Mouse (Mus musculus) testis, postnatal 10 days (tissue): ENCODE data around the gene Neurl4.
A peak's percentile ranks its signal among the peaks of the same experiment; 100 is the strongest.

Source experiments
- DNase-seq: peaks from one replicate; pipeline ENCODE4 v3.0.0; 2021; ENCODE audit warnings: low spot score

The Neurl4 gene

DNA sequence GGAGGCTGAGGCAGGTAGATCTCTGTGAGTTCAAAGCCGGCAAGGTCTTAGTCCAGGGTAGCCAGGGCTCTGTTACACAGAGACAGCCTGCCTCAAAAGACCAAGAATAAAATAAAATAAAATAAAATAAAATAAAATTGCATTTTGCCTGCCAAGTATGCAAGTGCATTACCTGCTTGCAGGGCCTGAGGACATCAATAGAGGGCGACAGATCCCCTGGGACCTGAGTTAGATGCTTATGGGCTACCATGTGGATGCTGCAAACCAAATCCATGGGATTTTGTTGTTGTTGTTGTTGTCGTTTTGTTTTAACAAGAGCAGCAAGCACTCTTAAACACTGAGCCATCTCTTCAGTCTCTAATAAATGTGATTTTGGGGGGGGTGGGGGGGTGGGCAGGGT, 31.4 kb downstream of the Neurl4 start:
- DNase-seq = no peak

DNA sequence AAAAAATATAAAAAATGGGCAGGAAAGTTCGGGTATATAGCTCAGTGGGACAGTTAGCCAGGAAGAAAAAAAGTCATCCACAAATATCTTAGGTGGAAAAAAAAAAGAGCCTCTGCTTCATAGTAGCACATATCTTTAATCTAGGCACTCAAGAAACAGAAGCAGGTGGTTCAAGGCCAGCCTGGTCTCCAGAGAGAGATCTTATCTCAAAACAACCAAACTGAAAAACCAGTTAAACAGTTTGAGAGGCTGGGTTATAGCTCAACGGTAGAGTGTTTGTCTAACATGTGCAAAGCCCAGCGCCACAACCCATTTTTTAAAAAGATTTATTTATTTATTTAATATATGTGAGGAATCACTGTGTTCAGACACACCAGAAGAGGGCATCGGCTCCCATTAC, 32.2 kb downstream of the Neurl4 start:
- DNase-seq = no peak

- DNase-seq = peak; percentile 99
Observed at GRCm38 (mm10) chr11:69934169-69934568, 33.3 kb downstream of the Neurl4 start.

GRCm38 (mm10) chr11:69934681-69935080, 33.8 kb downstream of the Neurl4 start:
- no peak for DNase-seq

GRCm38 (mm10) chr11:69935137-69935879, 34.4 kb downstream of the Neurl4 start, which contains the start of gene Ybx2:
TSS of gene Ybx2 (plus strand) at chr11:69935796.
- peak; percentile 93 for DNase-seq

DNA sequence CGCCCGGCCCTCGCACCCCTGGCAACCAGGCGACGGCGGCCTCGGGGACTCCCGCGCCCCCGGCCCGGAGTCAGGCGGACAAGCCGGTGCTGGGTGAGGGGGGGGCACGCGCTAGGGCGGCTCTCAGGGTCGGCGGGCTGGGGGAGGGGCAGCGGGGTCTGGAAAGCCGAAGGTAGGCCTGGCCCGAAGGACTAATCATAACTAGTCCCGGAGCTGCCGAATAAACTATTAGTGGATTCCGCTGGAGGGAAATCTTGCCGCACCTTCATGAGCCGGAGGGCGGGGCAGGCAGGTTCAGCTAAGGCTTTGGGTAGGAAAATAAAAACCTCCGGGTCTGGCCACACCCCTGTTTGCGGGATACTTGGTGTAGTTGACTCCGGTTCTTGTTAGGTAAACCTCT, 35.3 kb downstream of the Neurl4 start:
- DNase-seq = peak; percentile 79

- DNase-seq = peak; percentile 62
Observed at GRCm38 (mm10) chr11:69936714-69937347, 36.0 kb downstream of the Neurl4 start.

- peak; percentile 84 for DNase-seq
Observed at GRCm38 (mm10) chr11:69937385-69937784, 36.5 kb downstream of the Neurl4 start.

- no peak for DNase-seq
Observed at GRCm38 (mm10) chr11:69937834-69938233, 37.0 kb downstream of the Neurl4 start.

- DNase-seq = no peak
Observed at GRCm38 (mm10) chr11:69938401-69938979, 37.6 kb downstream of the Neurl4 start.

DNA sequence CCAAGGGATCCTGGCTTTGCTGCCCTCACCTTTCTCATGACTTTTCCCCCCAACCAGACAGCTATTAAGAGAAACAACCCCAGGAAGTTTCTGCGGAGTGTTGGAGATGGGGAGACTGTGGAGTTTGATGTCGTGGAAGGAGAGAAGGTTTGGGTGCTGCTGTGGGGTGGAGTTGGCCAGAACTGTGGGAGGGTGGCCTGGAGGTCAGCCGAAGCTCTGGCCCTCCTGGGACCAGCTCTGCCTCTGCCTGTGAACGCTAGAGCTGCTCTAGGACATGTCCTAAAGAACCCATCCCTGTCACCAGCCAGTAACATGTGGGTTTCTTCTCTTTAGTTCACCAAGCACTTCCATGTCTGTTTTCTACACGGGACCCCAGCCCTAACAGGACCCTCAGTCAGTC, 38.3 kb downstream of the Neurl4 start:
- no peak for DNase-seq

- DNase-seq = no peak
Observed at GRCm38 (mm10) chr11:69939731-69940130, 38.9 kb downstream of the Neurl4 start.

- DNase-seq = no peak
Observed at GRCm38 (mm10) chr11:69940962-69941361, 40.1 kb downstream of the Neurl4 start.

DNA sequence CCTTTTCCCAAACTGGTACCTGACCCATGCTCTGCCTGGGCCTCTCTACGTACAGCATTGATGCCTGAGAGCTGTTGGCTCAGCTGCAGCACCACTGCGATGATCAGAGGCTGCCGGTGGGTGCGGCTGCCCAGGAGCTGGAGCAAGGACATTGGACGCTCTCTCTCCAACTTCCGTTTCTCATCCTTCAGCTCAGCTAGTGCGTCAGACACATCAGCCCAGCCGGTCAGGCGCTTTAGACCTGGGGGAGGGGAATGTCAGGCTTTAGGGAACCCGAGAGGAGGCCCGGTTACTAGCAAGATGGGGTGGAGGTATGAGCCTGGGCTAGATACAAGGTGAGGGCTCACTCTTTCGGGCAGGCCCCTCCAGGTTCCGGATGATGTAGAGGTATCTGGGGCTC, 44.3 kb downstream of the Neurl4 start:
- DNase-seq = no peak

GRCm38 (mm10) chr11:69945997-69946891, 45.4 kb downstream of the Neurl4 start:
- DNase-seq = no peak

- DNase-seq = peak; percentile 80
Observed at GRCm38 (mm10) chr11:69947337-69948065, 46.6 kb downstream of the Neurl4 start.

- peak; percentile 98 for DNase-seq
Observed at GRCm38 (mm10) chr11:69948066-69948762, 47.3 kb downstream of the Neurl4 start, which contains the start of gene Slc2a4. TSS of gene Slc2a4 (minus strand) at chr11:69948188.

GRCm38 (mm10) chr11:69948763-69949150, 47.9 kb downstream of the Neurl4 start:
- DNase-seq = peak; percentile 93

GRCm38 (mm10) chr11:69950807-69951459, 50.1 kb downstream of the Neurl4 start:
- peak; percentile 67 for DNase-seq

GRCm38 (mm10) chr11:69952274-69952673, 51.4 kb downstream of the Neurl4 start:
- DNase-seq = no peak
